Mouse (Mus musculus) MEL (cell line): ENCODE measurements around the gene Rpl19. TPM values are rescaled to one million over a fixed set of nuclear protein-coding genes. Genes with fewer than 3 reads are reported as not detected.

Source experiments
- DNase-seq: peaks from one replicate; pipeline ENCODE4 v3.0.0; 2011; ENCODE audit warnings: low read depth, low spot score
- H3K27ac ChIP-seq: 2 replicates; pipeline ENCODE4 v1.5.1; 2012; ENCODE audit warnings: low read depth, mild to moderate bottlenecking, control low read depth, low read length, moderate library complexity; ENCODE audit not compliant: control insufficient read depth
- H3K27me3 ChIP-seq, 2 experiments: fragments of 150-350 bp in 1 of 2; sonication (generic) in 1 of 2; 2 replicates each; pipeline ENCODE4 v1.6.1; 2012; ENCODE audit warnings: low read length in 2 of 2, mild to moderate bottlenecking in 2 of 2, improper control_type of control experiment in 1 of 2, moderate library complexity in 1 of 2; ENCODE audit not compliant: insufficient read depth in 2 of 2, control insufficient read depth in 1 of 2
- H3K36me3 ChIP-seq, 2 experiments: 2 replicates each; pipeline ENCODE4 v1.6.1; 2012 to 2014; ENCODE audit warnings: low read length in 2 of 2, improper control_type of control experiment in 1 of 2, inconsistent platforms in 1 of 2, mild to moderate bottlenecking in 1 of 2; ENCODE audit not compliant: insufficient read depth in 2 of 2, control insufficient read depth in 1 of 2
- H3K4me1 ChIP-seq, 2 experiments: fragments of 150-350 bp in 1 of 2; sonication (generic) in 1 of 2; 2 replicates each; pipeline ENCODE4 v1.6.1; 2012; ENCODE audit warnings: low read length in 2 of 2, improper control_type of control experiment in 1 of 2, mild to moderate bottlenecking in 1 of 2; ENCODE audit not compliant: insufficient read depth in 2 of 2, control insufficient read depth in 1 of 2
- H3K4me3 ChIP-seq, 2 experiments: fragments of 150-350 bp in 1 of 2; sonication (generic) in 1 of 2; 2 replicates each; pipeline ENCODE4 v1.5.1; 2012; ENCODE audit warnings: low read depth in 2 of 2, low read length in 2 of 2, mild to moderate bottlenecking in 2 of 2, moderate library complexity in 2 of 2, control low read depth in 1 of 2, improper control_type of control experiment in 1 of 2; ENCODE audit not compliant: control insufficient read depth in 1 of 2, insufficient read depth in 1 of 2
- H3K79me2 ChIP-seq: 2 replicates; pipeline ENCODE4 v1.6.1; 2012; ENCODE audit warnings: mild to moderate bottlenecking, low read length, moderate library complexity; ENCODE audit not compliant: control insufficient read depth, poor library complexity, insufficient read depth
- H3K9ac ChIP-seq: 2 replicates; pipeline ENCODE4 v1.6.1; 2012; ENCODE audit warnings: low read depth, mild to moderate bottlenecking, control low read depth, low read length, moderate library complexity; ENCODE audit not compliant: control insufficient read depth, poor library complexity, severe bottlenecking
- H3K9me3 ChIP-seq: fragments of 150-350 bp; sonication (generic); replicated peaks from 2 replicates; pipeline ENCODE4 v1.6.1; 2012; ENCODE audit warnings: mild to moderate bottlenecking, low read length, improper control_type of control experiment, moderate library complexity; ENCODE audit not compliant: insufficient read depth
- BHLHE40 ChIP-seq: IDR thresholded peaks from 2 replicates; pipeline ENCODE4 v1.6.1; 2012; ENCODE audit warnings: low read depth, mild to moderate bottlenecking, inconsistent platforms, low read length, improper control_type of control experiment, borderline replicate concordance
- CHD1 ChIP-seq: IDR thresholded peaks from 2 replicates; pipeline ENCODE4 v1.6.1; 2012; ENCODE audit warnings: low read depth, mild to moderate bottlenecking, inconsistent platforms, low read length, improper control_type of control experiment
- CHD2 ChIP-seq: IDR thresholded peaks from 2 replicates; pipeline ENCODE4 v1.6.1; 2011; ENCODE audit warnings: low read length, improper control_type of control experiment
- CTCF ChIP-seq, 3 experiments: IDR thresholded peaks in 2 of 3; conservative IDR thresholded peaks in 1 of 3; 2 replicates each; pipeline ENCODE4 v1.5.1; 2011 to 2012; ENCODE audit warnings: low read length in 3 of 3, low read depth in 2 of 3, mild to moderate bottlenecking in 2 of 3, improper control_type of control experiment in 1 of 3, inconsistent platforms in 1 of 3, mixed read lengths in 1 of 3, moderate library complexity in 1 of 3; ENCODE audit not compliant: control insufficient read depth in 1 of 3, insufficient read depth in 1 of 3, poor library complexity in 1 of 3, severe bottlenecking in 1 of 3
- E2F4 ChIP-seq: IDR thresholded peaks from 2 replicates; pipeline ENCODE4 v1.6.1; 2011; ENCODE audit warnings: low read depth, low read length, improper control_type of control experiment, borderline replicate concordance
- ELF1 ChIP-seq: IDR thresholded peaks from 2 replicates; pipeline ENCODE4 v1.6.1; 2014; ENCODE audit warnings: low read depth, mild to moderate bottlenecking, inconsistent platforms, low read length, improper control_type of control experiment, moderate library complexity
- ETS1 ChIP-seq: IDR thresholded peaks from 2 replicates; pipeline ENCODE4 v1.6.1; 2012; ENCODE audit warnings: low read depth, mild to moderate bottlenecking, inconsistent platforms, low read length, improper control_type of control experiment, moderate library complexity
- GABPA ChIP-seq: IDR thresholded peaks from 2 replicates; pipeline ENCODE4 v1.6.1; 2012; ENCODE audit warnings: low read depth, mild to moderate bottlenecking, inconsistent platforms, low read length, improper control_type of control experiment, moderate library complexity
- GATA1 ChIP-seq: IDR thresholded peaks from 2 replicates; pipeline ENCODE4 v1.6.1; 2011; ENCODE audit warnings: low read depth, low read length, improper control_type of control experiment
- HCFC1 ChIP-seq: IDR thresholded peaks from 2 replicates; pipeline ENCODE4 v1.6.1; 2012; ENCODE audit warnings: low read depth, mild to moderate bottlenecking, inconsistent platforms, low read length, improper control_type of control experiment, moderate library complexity
- JUND ChIP-seq: IDR thresholded peaks from 2 replicates; pipeline ENCODE4 v1.6.1; 2011; ENCODE audit warnings: low read depth, mild to moderate bottlenecking, improper control_type of control experiment, low read length
- MEF2A ChIP-seq: IDR thresholded peaks from 2 replicates; pipeline ENCODE4 v1.6.1; 2014; ENCODE audit warnings: low read depth, mild to moderate bottlenecking, inconsistent platforms, low read length, improper control_type of control experiment; ENCODE audit not compliant: poor library complexity, insufficient replicate concordance, severe bottlenecking; ENCODE audit errors: extremely low read depth
- MYC ChIP-seq: IDR thresholded peaks from 2 replicates; pipeline ENCODE4 v1.6.1; 2011; ENCODE audit warnings: low read depth, mild to moderate bottlenecking, low read length, improper control_type of control experiment, moderate library complexity
- RCOR1 ChIP-seq: IDR thresholded peaks from 2 replicates; pipeline ENCODE4 v1.6.1; 2012; ENCODE audit warnings: low read depth, mild to moderate bottlenecking, inconsistent platforms, low read length, improper control_type of control experiment
- SMC3 ChIP-seq: IDR thresholded peaks from 2 replicates; pipeline ENCODE4 v1.6.1; 2011; ENCODE audit warnings: low read depth, low read length, improper control_type of control experiment
- TAL1 ChIP-seq: IDR thresholded peaks from 2 replicates; pipeline ENCODE4 v1.6.1; 2012; ENCODE audit warnings: mild to moderate bottlenecking, inconsistent platforms, low read length, moderate library complexity, mixed read lengths
- TBP ChIP-seq: IDR thresholded peaks from 2 replicates; pipeline ENCODE4 v1.8.0; 2011; ENCODE audit warnings: low read depth, low read length, improper control_type of control experiment
- UBTF ChIP-seq: IDR thresholded peaks from 2 replicates; pipeline ENCODE4 v1.6.1; 2012; ENCODE audit warnings: low read depth, mild to moderate bottlenecking, inconsistent platforms, low read length, improper control_type of control experiment, moderate library complexity, borderline replicate concordance; ENCODE audit not compliant: insufficient read depth
- ZC3H11A ChIP-seq: IDR thresholded peaks from 2 replicates; pipeline ENCODE4 v1.6.1; 2012; ENCODE audit warnings: low read depth, mild to moderate bottlenecking, inconsistent platforms, low read length, improper control_type of control experiment
- ZKSCAN1 ChIP-seq: IDR thresholded peaks from 2 replicates; pipeline ENCODE4 v1.6.1; 2012; ENCODE audit warnings: low read depth, mild to moderate bottlenecking, inconsistent platforms, low read length, improper control_type of control experiment, moderate library complexity
- ZNF384 ChIP-seq: IDR thresholded peaks from 2 replicates; pipeline ENCODE4 v1.6.1; 2012; ENCODE audit warnings: low read depth, mild to moderate bottlenecking, inconsistent platforms, low read length, improper control_type of control experiment
- polyA plus RNA-seq, 2 experiments: library from polyadenylated mRNA; stranded (reverse) in 1 of 2; unstranded in 1 of 2; fragments of >175 nt in 1 of 2; fragments of >200 nt in 1 of 2; gene quantifications; 2 replicates each; pipeline versions ENCODE4 v1.2.1 to v1.2.4; 2012; ENCODE audit warnings: low replicate concordance in 2 of 2, low read depth in 1 of 2; ENCODE audit not compliant: insufficient read length in 2 of 2, insufficient read depth in 1 of 2, missing spikeins in 1 of 2
- total RNA-seq: library from RNA; depleted of rRNA; stranded (reverse); fragments of 300-350 nt; gene quantifications from 2 replicates; pipeline ENCODE4 v1.2.3, GENCODE M21; 2012

Rpl19 gene
- total and polyA plus RNA-seq, 3 experiments = 210 to 4,715 (median 2,650) TPM

DNA sequence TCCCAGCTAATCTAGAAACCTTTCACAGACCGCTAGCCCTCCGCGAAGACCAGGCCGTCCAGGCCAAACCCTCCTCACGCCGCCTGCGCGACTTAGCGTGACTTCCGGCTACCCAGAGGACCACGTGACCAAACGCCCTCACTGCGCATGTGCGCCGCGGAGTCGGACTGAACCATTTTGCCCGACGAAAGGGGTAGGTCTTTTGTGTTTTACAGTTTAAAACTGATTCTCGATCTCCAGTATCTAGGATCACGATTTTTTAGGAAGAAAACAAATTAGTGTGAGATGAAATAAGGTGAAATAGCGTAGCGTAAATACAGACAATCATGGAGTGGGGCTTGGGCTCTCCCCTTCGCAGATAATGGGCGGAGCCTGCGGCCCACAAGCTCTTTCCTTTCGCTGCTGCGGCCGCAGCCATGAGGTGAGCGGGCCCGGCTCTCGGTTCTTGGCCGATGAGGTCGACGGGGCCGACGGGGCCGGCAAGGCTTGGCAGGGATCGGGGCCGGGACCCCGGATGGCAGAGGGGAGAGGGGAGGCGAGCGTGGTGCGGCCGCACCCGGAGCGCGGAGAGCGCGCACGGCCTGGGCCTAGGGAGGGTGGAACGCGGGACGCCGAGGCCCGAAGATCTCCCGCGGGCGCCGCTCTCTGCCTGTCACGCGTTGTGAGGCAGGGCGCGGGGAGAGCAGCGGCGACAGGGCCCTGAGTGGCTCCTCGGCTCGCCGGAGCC lies at the start of gene Rpl19 (continued):
- TF ChIP-seq ZC3H11A = no peak
- no peak for TF ChIP-seq CTCF (IDR thresholded peaks at IDR 0.05 in 2 of 3, conservative IDR thresholded peaks at IDR 0.05 in 1 of 3; ENCODE audit: control insufficient read depth in 1 of 3, insufficient read depth in 1 of 3, low read depth in 2 of 3, low read length in 3 of 3, poor library complexity in 1 of 3, severe bottlenecking in 1 of 3)
- peak; percentile 100 for TF ChIP-seq CHD1
- no peak; the same call in 1 of the 2 replicates for TF ChIP-seq E2F4

DNA sequence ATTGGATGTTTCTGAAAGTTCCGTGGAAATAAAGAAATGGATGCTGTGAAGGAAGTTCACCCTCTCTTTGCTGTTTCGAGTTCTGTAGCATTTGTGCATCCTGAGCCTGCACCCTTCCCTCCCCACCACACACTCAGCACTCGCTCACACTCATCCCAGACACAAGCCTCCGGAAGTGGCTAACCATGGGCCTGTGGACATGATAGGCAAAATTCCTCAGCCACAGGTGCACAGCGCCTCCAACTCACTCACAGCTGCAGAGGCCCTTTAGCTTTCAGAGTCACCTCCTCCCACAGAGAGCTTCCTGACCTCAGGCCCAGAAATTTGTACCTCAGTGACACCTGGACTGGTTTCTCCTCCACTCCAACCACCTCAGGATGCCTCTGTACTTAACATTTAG lies 48.7 kb upstream of the Rpl19 start:
- Histone ChIP-seq H3K9me3 (no peaks in the 10 kb centered on the region), H3K27me3 (no peaks in the 10 kb centered on the region; a peak in 1 of 4 replicates), H3K27ac (no peak overlapping the region), H3K79me2 (no peaks in the 10 kb centered on the region), H3K4me3 (no peak overlapping the region), H3K9ac (no peak overlapping the region), H3K36me3 (no peaks in the 10 kb centered on the region), H3K4me1 (no peaks in the 10 kb centered on the region)
- TF ChIP-seq TBP (no peak), BHLHE40 (no peak), RCOR1 (no peak), SMC3 (no peak), ZNF384 (no peak), E2F4 (no peak), ELF1 (no peak), UBTF (no peak), HCFC1 (no peak), TAL1 (no peak), CHD1 (no peak), GATA1 (no peak), MYC (no peak), CHD2 (no peak), MEF2A (no peak), ETS1 (no peak), GABPA (no peak), JUND (no peak), ZKSCAN1 (no peak)
- no peak for DNase-seq
